Mouse (Mus musculus) lung, postnatal 0 days (tissue): ENCODE data around the gene Qsox2. TPM values are rescaled to one million over a fixed set of nuclear protein-coding genes. Genes with fewer than 3 reads are reported as not detected.

ENCODE experiments used
- ATAC-seq: fragments of 200-750 bp; cut with Nextera tagmentation; 2 replicates; pipeline ENCODE4 v1.8.0; 2017; ENCODE audit warnings: moderate library complexity
- DNase-seq: peaks from one replicate; pipeline ENCODE4 v3.0.0-alpha.2; 2016; ENCODE audit warnings: low spot score
- H3K27ac ChIP-seq: fragments of 300-500 bp; sonication (generic); 2 replicates; pipeline ENCODE4 v1.5.1; 2014; ENCODE audit warnings: antibody characterized with exemption, mild to moderate bottlenecking, low read length, mixed read lengths
- H3K27me3 ChIP-seq: fragments of 300-500 bp; sonication (generic); replicated peaks from 2 replicates; pipeline ENCODE4 v1.6.1; 2014; ENCODE audit warnings: low read length, mixed read lengths; ENCODE audit not compliant: insufficient read depth
- H3K36me3 ChIP-seq: fragments of 300-500 bp; sonication (generic); 2 replicates; pipeline ENCODE4 v1.6.1; 2014; ENCODE audit warnings: low read length, mixed read lengths; ENCODE audit not compliant: insufficient read depth
- H3K4me1 ChIP-seq: fragments of 300-500 bp; sonication (generic); 2 replicates; pipeline ENCODE4 v1.6.1; 2014; ENCODE audit warnings: antibody characterized with exemption, low read depth, low read length, mixed read lengths; ENCODE audit not compliant: insufficient read depth
- H3K4me2 ChIP-seq: fragments of 300-500 bp; sonication (generic); replicated peaks from 2 replicates; pipeline ENCODE4 v1.6.1; 2014; ENCODE audit warnings: low read depth, mild to moderate bottlenecking, low read length, moderate library complexity, mixed read lengths
- H3K4me3 ChIP-seq: fragments of 300-500 bp; sonication (generic); 2 replicates; pipeline ENCODE4 v1.5.1; 2014; ENCODE audit warnings: low read depth, low read length
- H3K9ac ChIP-seq: fragments of 300-500 bp; sonication (generic); replicated peaks from 2 replicates; pipeline ENCODE4 v1.6.1; 2014; ENCODE audit warnings: low read depth, mild to moderate bottlenecking
- H3K9me3 ChIP-seq: fragments of 300-500 bp; sonication (generic); 2 replicates; pipeline ENCODE4 v1.6.1; 2016; ENCODE audit warnings: low read length, mixed read lengths
- CTCF ChIP-seq: IDR thresholded peaks from 2 replicates; pipeline ENCODE4 v1.5.1; 2016; ENCODE audit warnings: antibody characterized with exemption, mild to moderate bottlenecking
- EP300 ChIP-seq: IDR thresholded peaks from 2 replicates; pipeline ENCODE4 v1.6.1; 2016; ENCODE audit warnings: antibody characterized with exemption, mild to moderate bottlenecking, control low read depth
- WGBS: fragments of 180-500 bp; shearing (Covaris S2); extraction: QIAGEN DNeasy Blood & Tissue Kit; methylation state at CpG from one replicate; pipeline ENCODE4 v1.1.7; 2014; 5-methylcytosine and 5-hydroxymethylcytosine counted together
- polyA plus RNA-seq: library from polyadenylated mRNA; unstranded; fragments of >200 nt; fragmentation: Nextera tagmentation; extraction: Ambion mirVana; gene quantifications from 2 replicates; pipeline ENCODE4 v1.2.1, GENCODE M21; 2015

Gene Qsox2
- polyA plus RNA-seq = 11.3 and 12.9 TPM in 2 replicates

- Histone ChIP-seq H3K9ac (peak within 1 kb of the TSS; percentile 75), H3K4me1 (no peaks in the 10 kb centered on the region), H3K4me2 (peak within 1 kb of the TSS; percentile 85), H3K9me3 (no peaks in the 10 kb centered on the region), H3K27me3 (no peaks in the 10 kb centered on the region), H3K36me3 (no peaks in the 10 kb centered on the region), H3K27ac (peak within 1 kb of the TSS; percentile 76), H3K4me3 (peak within 1 kb of the TSS; percentile 80)
- DNase-seq (peak; percentile 96), ATAC-seq (peak; percentile 89)
- 2% methylated on average over 36 of the region's 36 CpGs for WGBS
- TF ChIP-seq CTCF = no peak
Observed at GRCm38 (mm10) chr2:26237290-26237782, at the start of gene Qsox2. TSS of gene Qsox2 (minus strand) at chr2:26237525.

- Histone ChIP-seq H3K36me3 (no peaks in the 10 kb centered on the region), H3K4me1 (no peaks in the 10 kb centered on the region), H3K4me2 (no peak overlapping the region), H3K9ac (no peak overlapping the region), H3K9me3 (no peaks in the 10 kb centered on the region), H3K4me3 (no peak overlapping the region), H3K27me3 (no peaks in the 10 kb centered on the region), H3K27ac (no peak overlapping the region)
- no peak for TF ChIP-seq EP300
- no peak for TF ChIP-seq CTCF
- 35% methylated on average over 7 of the region's 7 CpGs for WGBS
- DNase-seq (no peak), ATAC-seq (no peak)
Observed at GRCm38 (mm10) chr2:26286391-26286790, 49.1 kb upstream of the Qsox2 start.

- Histone ChIP-seq H3K36me3 (no peaks in the 10 kb centered on the region), H3K4me3 (no peak overlapping the region), H3K9ac (no peak overlapping the region), H3K27ac (no peak overlapping the region), H3K27me3 (no peaks in the 10 kb centered on the region), H3K4me1 (no peaks in the 10 kb centered on the region), H3K4me2 (no peak overlapping the region), H3K9me3 (no peaks in the 10 kb centered on the region)
- WGBS = 48% methylated on average over 7 of the region's 7 CpGs
- peak; percentile 27 for DNase-seq
- no peak for TF ChIP-seq CTCF
- no peak for TF ChIP-seq EP300
- ATAC-seq = no peak; the same call in 1 of the 2 replicates
Observed at GRCm38 (mm10) chr2:26285804-26286203, 48.5 kb upstream of the Qsox2 start.

GRCm38 (mm10) chr2:26280594-26280993 is 43.3 kb upstream of the Qsox2 start:
- Histone ChIP-seq H3K4me2 (no peak overlapping the region), H3K9me3 (no peaks in the 10 kb centered on the region), H3K4me3 (no peak overlapping the region), H3K4me1 (no peaks in the 10 kb centered on the region), H3K9ac (no peak overlapping the region), H3K27ac (no peak overlapping the region), H3K36me3 (no peaks in the 10 kb centered on the region), H3K27me3 (no peaks in the 10 kb centered on the region)
- WGBS = 74% methylated on average over 11 of the region's 11 CpGs
- DNase-seq (no peak), ATAC-seq (no peak; the same call in 1 of the 2 replicates)
- TF ChIP-seq EP300 = no peak
- no peak for TF ChIP-seq CTCF

- H3K4me2 ChIP-seq = no peak overlapping the region
- no peaks in the 10 kb centered on the region for H3K4me1 ChIP-seq
- no peaks in the 10 kb centered on the region for H3K36me3 ChIP-seq
- no peaks in the 10 kb centered on the region for H3K9me3 ChIP-seq
- no peaks in the 10 kb centered on the region for H3K27me3 ChIP-seq
- H3K9ac ChIP-seq = no peak overlapping the region
- no peak for DNase-seq
- no peak overlapping the region for H3K27ac ChIP-seq
- ATAC-seq = no peak
- 74% methylated on average over 3 of the region's 3 CpGs for WGBS
- TF ChIP-seq CTCF = no peak
- no peak for TF ChIP-seq EP300
- no peak overlapping the region for H3K4me3 ChIP-seq
Observed at GRCm38 (mm10) chr2:26279712-26280111, 42.4 kb upstream of the Qsox2 start.

GRCm38 (mm10) chr2:26273611-26274010 is 36.3 kb upstream of the Qsox2 start:
- no peaks in the 10 kb centered on the region for H3K27me3 ChIP-seq
- H3K9ac ChIP-seq = no peak overlapping the region
- ATAC-seq (peak; percentile 54; the same call in 1 of the 2 replicates), DNase-seq (peak; percentile 81)
- no peaks in the 10 kb centered on the region for H3K9me3 ChIP-seq
- no peak overlapping the region for H3K4me3 ChIP-seq
- no peaks in the 10 kb centered on the region for H3K4me1 ChIP-seq
- no peaks in the 10 kb centered on the region for H3K36me3 ChIP-seq
- no peak overlapping the region for H3K27ac ChIP-seq
- WGBS = 13% methylated on average over 7 of the region's 7 CpGs
- TF ChIP-seq EP300 = no peak
- TF ChIP-seq CTCF = peak; percentile 90
- no peak overlapping the region for H3K4me2 ChIP-seq

- Histone ChIP-seq H3K36me3 (no peaks in the 10 kb centered on the region), H3K9ac (no peak overlapping the region), H3K4me1 (no peaks in the 10 kb centered on the region), H3K27me3 (no peaks in the 10 kb centered on the region), H3K27ac (no peak overlapping the region), H3K4me3 (no peak overlapping the region), H3K4me2 (no peak overlapping the region), H3K9me3 (no peaks in the 10 kb centered on the region)
- DNase-seq (no peak), ATAC-seq (no peak)
- TF ChIP-seq CTCF = no peak
- TF ChIP-seq EP300 = no peak
- WGBS = 62% methylated on average over 3 of the region's 3 CpGs
Observed at GRCm38 (mm10) chr2:26268216-26268615, 30.9 kb upstream of the Qsox2 start.
